Mouse (Mus musculus) thymus, adult 18-20 months (tissue): ENCODE data around the gene Zfx.
A peak's percentile ranks its signal among the peaks of the same experiment; 100 is the strongest.

Experiments
- DNase-seq, 2 experiments: peaks; one replicate each; pipeline ENCODE4 v3.0.0; 2022; ENCODE audit warnings: mixed read lengths in 2 of 2

Zfx gene

DNA sequence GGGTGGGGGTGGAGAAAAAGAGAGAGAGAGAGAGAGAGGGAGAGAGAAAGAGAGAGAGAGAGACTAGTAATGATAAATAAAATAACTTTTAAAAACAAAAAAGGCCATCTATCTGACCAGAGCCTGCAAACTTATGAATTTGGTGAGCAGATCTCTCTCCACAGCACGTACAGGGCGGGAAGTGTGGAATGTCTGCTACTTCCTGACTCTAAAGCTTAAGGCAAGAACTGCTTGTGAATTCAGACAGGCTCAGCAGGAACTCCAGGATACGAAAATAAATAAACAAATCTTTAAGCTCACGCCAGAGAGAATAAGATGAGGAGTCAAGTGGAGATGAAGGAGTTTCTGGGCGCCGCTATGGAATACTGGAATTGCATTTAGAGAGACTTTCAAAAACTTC is 64.8 kb downstream of the Zfx start:
- no peak for DNase-seq

GRCm38 (mm10) chrX:94049048-94049447 is 74.5 kb downstream of the Zfx start:
- DNase-seq = no peak

GRCm38 (mm10) chrX:94048048-94048447 is 75.5 kb downstream of the Zfx start:
- DNase-seq = no peak

DNA sequence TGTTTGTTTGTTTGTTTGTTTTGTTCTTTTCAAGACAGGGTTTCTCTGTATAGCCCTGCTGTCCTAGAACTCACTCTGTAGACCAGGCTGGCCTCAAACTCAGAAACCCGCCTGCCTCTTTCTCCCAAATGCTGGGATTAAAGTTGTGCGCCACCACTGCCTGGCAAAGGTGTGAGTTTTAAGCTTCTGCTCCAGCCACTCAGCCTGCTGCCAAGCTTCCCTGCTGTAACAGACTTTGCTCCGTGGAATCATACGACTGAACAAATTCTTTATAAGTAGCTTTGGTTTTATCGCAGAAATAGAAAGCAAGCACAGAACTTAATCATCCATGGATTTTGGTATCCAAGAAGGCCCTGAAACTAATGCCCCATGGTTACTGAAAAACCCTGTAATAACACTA is 76.1 kb downstream of the Zfx start:
- DNase-seq = no peak

DNA sequence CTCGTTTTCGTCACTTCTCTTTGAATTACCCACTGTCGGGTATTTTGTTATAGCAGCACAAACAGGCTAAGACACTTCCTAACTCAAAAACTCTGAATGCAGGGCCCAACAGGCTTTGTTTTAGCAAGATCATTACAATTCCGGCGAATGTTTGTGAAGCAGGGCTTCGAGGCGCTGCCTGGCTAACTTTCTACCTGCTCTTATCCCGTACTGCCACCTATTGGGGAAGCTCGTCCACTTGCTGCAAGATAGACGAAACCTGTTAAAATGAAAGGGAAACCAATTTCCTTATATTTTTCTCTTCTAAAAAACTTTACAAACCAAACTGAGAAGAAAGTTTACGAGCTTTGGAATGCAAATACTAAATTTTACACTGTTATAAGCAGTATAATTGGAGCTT is 90.6 kb downstream of the Zfx start:
- DNase-seq = peak; percentile 1 to 17

DNA sequence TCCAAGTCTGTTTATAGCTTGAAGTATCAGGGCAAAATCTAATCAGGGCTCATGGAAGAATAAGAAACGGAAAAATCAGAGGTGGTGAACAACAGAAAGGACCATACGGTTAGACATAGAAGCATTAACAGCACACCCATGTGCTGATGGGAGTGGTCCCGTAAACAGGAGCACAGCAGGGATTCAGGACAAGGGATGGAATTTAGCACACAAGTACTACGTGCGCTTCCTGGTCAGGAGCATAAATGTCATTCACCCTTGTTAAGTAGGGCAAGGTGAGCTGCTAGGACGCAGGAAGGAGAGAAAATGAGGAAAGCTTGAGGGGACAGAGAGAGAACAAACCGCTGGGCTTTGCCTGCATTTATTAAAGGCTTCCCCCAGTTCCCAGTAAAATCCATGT is 93.4 kb downstream of the Zfx start:
- DNase-seq = no peak
